Mouse (Mus musculus) fibroblast of lung, adult 2 months (primary cell): ENCODE data around the gene Spag4.
"Not testable (repeated sequence)": the region's sequence is repeated elsewhere in the genome, so short reads cannot be mapped to it uniquely, and the experiment has no call there.

ENCODE experiments used
- DNase-seq: peaks from one replicate; pipeline ENCODE4 v3.0.0-alpha.2; 2011; ENCODE audit warnings: low read depth

The Spag4 gene

GRCm38 (mm10) chr2:156110627-156111357, 45.8 kb downstream of the Spag4 start:
- DNase-seq: no peak

DNA sequence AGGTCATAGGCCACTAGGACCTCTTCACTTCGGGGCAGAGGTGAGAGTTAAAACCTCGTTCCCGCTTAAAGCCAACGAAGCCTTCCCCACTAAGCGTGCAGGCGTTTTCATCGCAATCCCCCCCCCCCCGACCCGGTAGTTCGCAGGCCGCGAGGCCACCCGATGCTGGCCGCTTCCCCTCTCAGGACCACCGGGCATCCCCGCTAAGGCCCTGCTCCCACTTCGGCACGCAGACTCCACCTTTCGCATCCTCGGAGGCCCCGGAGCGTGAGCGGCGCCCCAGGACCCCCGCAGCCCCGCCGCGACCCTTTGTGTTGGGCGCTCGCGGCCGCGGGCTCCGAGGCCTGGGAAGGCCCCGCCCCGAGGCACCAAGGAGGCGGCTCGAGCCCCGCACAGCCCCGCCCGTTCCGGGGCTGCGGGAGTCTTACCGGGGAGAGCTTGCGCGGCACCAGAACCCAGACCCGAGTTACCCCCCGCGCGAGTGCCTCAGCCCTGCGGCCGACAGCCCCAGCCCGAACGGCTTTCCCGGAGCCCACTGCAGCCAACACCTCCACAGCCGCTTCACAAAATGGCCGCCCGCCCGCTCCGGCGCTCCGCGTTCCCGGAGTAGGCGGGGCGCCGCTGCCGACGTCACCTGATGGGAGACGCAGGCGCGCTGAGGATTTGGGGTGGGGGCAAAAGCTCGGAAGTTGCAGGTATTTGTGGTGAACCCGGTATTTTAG, 46.5 kb downstream of the Spag4 start, which contains the start of the genes Cpne1 and Rbm12:
TSS of gene Cpne1 (minus strand) at position 608 of the 722 bp plus-strand sequence.
TSS of gene Rbm12 (minus strand) at position 621 of the 722 bp plus-strand sequence.
- DNase-seq: peak; percentile 58

GRCm38 (mm10) chr2:156112080-156112423, 47.1 kb downstream of the Spag4 start:
- DNase-seq: not testable (repeated sequence)

- no peak for DNase-seq
Measured at GRCm38 (mm10) chr2:156119566-156119965, 54.6 kb downstream of the Spag4 start.
